Mouse (Mus musculus) liver, embryonic 12.5 days (tissue): Measurements from ENCODE around the gene Lrrc55. TPM values are rescaled to one million over a fixed set of nuclear protein-coding genes. Genes with fewer than 3 reads are reported as not detected.
A peak's percentile ranks its signal among the peaks of the same experiment; 100 is the strongest.

ENCODE experiments used
- ATAC-seq: fragments of 200-750 bp; cut with Nextera tagmentation; 2 replicates; pipeline ENCODE4 v1.8.0; 2017; ENCODE audit warnings: moderate number of reproducible peaks, mild to moderate bottlenecking, moderate library complexity
- H3K27ac ChIP-seq: fragments of 300-500 bp; sonication (generic); 2 replicates; pipeline ENCODE4 v1.5.1; 2016; ENCODE audit warnings: mild to moderate bottlenecking
- H3K27me3 ChIP-seq: fragments of 300-500 bp; sonication (generic); replicated peaks from 2 replicates; pipeline ENCODE4 v1.6.1; 2016; ENCODE audit warnings: mild to moderate bottlenecking, moderate library complexity
- H3K36me3 ChIP-seq: fragments of 300-500 bp; sonication (generic); 2 replicates; pipeline ENCODE4 v1.6.1; 2016; ENCODE audit warnings: mild to moderate bottlenecking, moderate library complexity
- H3K4me1 ChIP-seq: fragments of 300-500 bp; sonication (generic); 2 replicates; pipeline ENCODE4 v1.6.1; 2016
- H3K4me2 ChIP-seq: fragments of 300-500 bp; sonication (generic); 2 replicates; pipeline ENCODE4 v1.6.1; 2016; ENCODE audit warnings: mild to moderate bottlenecking, moderate library complexity
- H3K4me3 ChIP-seq: fragments of 300-500 bp; sonication (generic); 2 replicates; pipeline ENCODE4 v1.5.1; 2016; ENCODE audit warnings: mild to moderate bottlenecking, moderate library complexity
- H3K9ac ChIP-seq: fragments of 300-500 bp; sonication (generic); 2 replicates; pipeline ENCODE4 v1.6.1; 2016; ENCODE audit warnings: mild to moderate bottlenecking, moderate library complexity
- H3K9me3 ChIP-seq: fragments of 300-500 bp; sonication (generic); replicated peaks from 2 replicates; pipeline ENCODE4 v1.6.1; 2016; ENCODE audit warnings: mild to moderate bottlenecking, moderate library complexity
- WGBS: fragments of 180-500 bp; shearing (Covaris S2); methylation state at CpG from one replicate; pipeline ENCODE4 v1.1.7; 2016; ENCODE audit not compliant: insufficient replicate concordance; 5-methylcytosine and 5-hydroxymethylcytosine counted together
- polyA plus RNA-seq: library from polyadenylated mRNA; unstranded; fragments of >200 nt; fragmentation: Nextera tagmentation; extraction: Ambion mirVana; gene quantifications from 2 replicates; pipeline ENCODE4 v1.2.1, GENCODE M21; 2016

The Lrrc55 gene
- polyA plus RNA-seq, 1 experiment from 2014 or later = 0.11 TPM

DNA sequence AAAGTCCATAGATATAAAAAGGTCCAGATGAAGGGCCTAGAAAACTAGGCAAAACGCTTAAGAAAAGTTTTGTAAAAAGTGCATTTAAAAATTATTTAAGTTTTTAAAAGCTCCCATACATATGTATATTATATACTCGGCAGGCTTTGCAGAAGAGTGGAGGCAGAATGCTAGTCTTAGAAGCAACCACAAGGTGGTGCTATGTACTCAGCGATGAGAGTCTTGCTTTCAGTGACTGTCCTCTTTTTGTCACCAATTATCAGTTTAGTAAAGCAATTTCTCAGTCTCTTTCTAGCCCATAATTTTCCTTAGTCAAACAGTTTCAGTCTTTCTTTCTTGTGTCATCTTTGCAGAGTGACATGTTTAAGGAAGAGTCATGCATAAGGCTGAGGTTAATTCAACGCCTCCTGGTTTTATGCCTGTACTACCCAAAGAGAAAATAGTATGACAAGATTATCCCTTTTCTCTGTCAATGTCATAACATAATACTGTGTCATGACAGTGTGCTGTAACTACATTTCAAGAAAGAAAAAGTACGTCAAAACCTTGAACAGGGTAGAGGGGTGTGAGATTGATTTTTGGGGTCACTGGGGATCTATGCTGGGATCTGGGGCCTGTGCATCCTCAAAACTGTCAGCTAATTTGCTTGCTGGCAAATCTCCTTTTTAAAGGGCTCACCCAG, 73.7 kb downstream of the Lrrc55 start:
- H3K27me3 ChIP-seq = no peaks in the 10 kb centered on the region
- H3K4me2 ChIP-seq = no peak overlapping the region
- ATAC-seq = peak; percentile 4; the same call in 1 of the 2 replicates
- no peaks in the 10 kb centered on the region for H3K36me3 ChIP-seq
- H3K4me1 ChIP-seq = no peaks in the 10 kb centered on the region
- H3K9me3 ChIP-seq = no peaks in the 10 kb centered on the region
- WGBS = 28% methylated on average over 5 of the region's 5 CpGs
- no peak overlapping the region for H3K9ac ChIP-seq
- H3K27ac ChIP-seq = no peak overlapping the region
- H3K4me3 ChIP-seq = no peak overlapping the region

Other genes with a start within 250 kb of the Lrrc55 start
- 27.7 and 79.1 TPM in 2 replicates for gene Prg2, start 216.7 kb downstream of the Lrrc55 start, polyA plus RNA-seq
- gene Prg3, start 209.0 kb downstream of the Lrrc55 start, polyA plus RNA-seq = 3.1 and 7.1 TPM in 2 replicates
- 228 and 230 TPM in 2 replicates for gene Ssrp1, start 160.0 kb downstream of the Lrrc55 start, polyA plus RNA-seq
- gene P2rx3, start 159.7 kb downstream of the Lrrc55 start, polyA plus RNA-seq = 0.30 and 0.61 TPM in 2 replicates
- gene Tnks1bp1, start 149.2 kb downstream of the Lrrc55 start, polyA plus RNA-seq = 7.9 and 8.7 TPM in 2 replicates
- 5.1 and 5.3 TPM in 2 replicates for gene Aplnr, start 61.0 kb downstream of the Lrrc55 start, polyA plus RNA-seq
- gene Olfr987, start 142.1 kb upstream of the Lrrc55 start, polyA plus RNA-seq = not detected in 2 replicates
- gene Olfr988, start 166.0 kb upstream of the Lrrc55 start, polyA plus RNA-seq = not detected in 2 replicates
- not detected in 2 replicates for gene Olfr992, start 212.3 kb upstream of the Lrrc55 start, polyA plus RNA-seq
- not detected in 2 replicates for gene Olfr993, start 217.7 kb upstream of the Lrrc55 start, polyA plus RNA-seq
- not detected in 2 replicates for gene Olfr994, start 239.3 kb upstream of the Lrrc55 start, polyA plus RNA-seq
- not detected in 2 replicates for gene Olfr995, start 246.4 kb upstream of the Lrrc55 start, polyA plus RNA-seq